24 mouse cellular contexts compared by ENCODE assay signal in genomic region chr2:65926935-65927708, GRCm38 (mm10).
DNase-seq lines count a peak whose midpoint lies in the region; ATAC-seq and TF ChIP-seq lines count a peak whose summit lies in the region.
"Had no signal": no experiment of that assay in that cellular context is flagged by ENCODE, and none has a peak within 500 bp of the region (broad histone marks: within the 10 kb centered on the region; RNA-seq: fewer than 3 reads in every experiment).

No protein-coding gene starts in this region.

- no peak for TF ChIP-seq POLR2A in cortical plate, adult 2 months (IDR thresholded peaks at IDR 0.05; ENCODE audit: extremely low read depth, insufficient read depth, low read length)

- no peaks in the 10 kb centered on the region for H3K36me3 ChIP-seq in forebrain, embryonic 13.5 days (ENCODE audit: poor library complexity, severe bottlenecking)
- no peaks in the 10 kb centered on the region for H3K36me3 ChIP-seq in forebrain, embryonic 14.5 days (ENCODE audit: control insufficient read depth, insufficient read depth, low read length)
- H3K36me3 ChIP-seq in liver, embryonic 14.5 days (replicated peaks; ENCODE audit: control insufficient read depth, insufficient read depth, low read depth) = no peaks in the 10 kb centered on the region
- H3K36me3 ChIP-seq: embryonic facial prominence, embryonic 12.5 days; G1E; heart, embryonic 10.5 days; hindbrain, embryonic 12.5 days had no signal

- H3K9me3 ChIP-seq in forebrain, embryonic 13.5 days (replicated peaks) = no peaks in the 10 kb centered on the region
- H3K9me3 ChIP-seq in forebrain, embryonic 14.5 days (replicated peaks; ENCODE audit: control insufficient read depth, low read length) = no peaks in the 10 kb centered on the region
- H3K9me3 ChIP-seq in liver, embryonic 14.5 days (ENCODE audit: control insufficient read depth, low read length) = no peaks in the 10 kb centered on the region
- H3K9me3 ChIP-seq: embryonic facial prominence, embryonic 12.5 days; heart, embryonic 10.5 days; hindbrain, embryonic 12.5 days had no signal

- peaks cover 17% of the 10 kb centered on the region; the same call in 1 of the 2 replicates for H3K4me1 ChIP-seq in forebrain, embryonic 13.5 days
- peaks cover 4% of the 10 kb centered on the region; the same call in 1 of the 2 replicates for H3K4me1 ChIP-seq in forebrain, embryonic 14.5 days (ENCODE audit: control insufficient read depth, insufficient read depth, low read length)
- H3K4me1 ChIP-seq in cortical plate, adult 2 months (ENCODE audit: control insufficient read depth, insufficient read depth, low read length) = peaks cover 7% of the 10 kb centered on the region
- H3K4me1 ChIP-seq in liver, embryonic 14.5 days (replicated peaks; ENCODE audit: control insufficient read depth in 2 of 2, insufficient read depth in 2 of 2, low read length in 1 of 2) = peaks cover 0 to 4% of the 10 kb centered on the region in 2 experiments; a peak in 2 of 4 replicates
- H3K4me1 ChIP-seq: embryonic facial prominence, embryonic 12.5 days; heart, embryonic 10.5 days had no signal

- no peak overlapping the region for H3K9ac ChIP-seq in forebrain, embryonic 13.5 days
- H3K9ac ChIP-seq in forebrain, embryonic 14.5 days (ENCODE audit: low read length) = no peak overlapping the region
- H3K9ac ChIP-seq in liver, embryonic 14.5 days (replicated peaks) = no peak overlapping the region
- H3K9ac ChIP-seq: embryonic facial prominence, embryonic 12.5 days; hindbrain, embryonic 12.5 days had no signal

- H3K4me2 ChIP-seq in forebrain, embryonic 13.5 days = no peak overlapping the region
- H3K4me2 ChIP-seq in forebrain, embryonic 14.5 days (ENCODE audit: low read length) = no peak overlapping the region
- H3K4me2 ChIP-seq in liver, embryonic 14.5 days (ENCODE audit: low read depth) = no peak overlapping the region
- H3K4me2 ChIP-seq: embryonic facial prominence, embryonic 12.5 days; hindbrain, embryonic 12.5 days had no signal

- no peak for TF ChIP-seq CTCF in left cerebral cortex, adult 2 months (IDR thresholded peaks at IDR 0.05)
- TF ChIP-seq CTCF in cortical plate, adult 2 months (IDR thresholded peaks at IDR 0.05; ENCODE audit: extremely low read depth, insufficient read depth, low read length) = no peak
- TF ChIP-seq CTCF in liver, embryonic 14.5 days (IDR thresholded peaks at IDR 0.05; ENCODE audit: low read depth) = no peak

- no peak for ATAC-seq in forebrain, embryonic 13.5 days
- ATAC-seq in forebrain, embryonic 14.5 days = no peak
- peak; percentile 55; the same call in 1 of the 2 replicates for ATAC-seq in liver, embryonic 14.5 days (ENCODE audit: insufficient read depth)
- ATAC-seq: activated CD4-positive, CD25-positive, alpha-beta regulatory T cell, adult 4 months; CD4-positive, CD25-positive, alpha-beta regulatory T cell, adult 4 months; Patski had no signal

- H3K27me3 ChIP-seq in forebrain, embryonic 13.5 days = no peaks in the 10 kb centered on the region
- H3K27me3 ChIP-seq in forebrain, embryonic 14.5 days (replicated peaks; ENCODE audit: control insufficient read depth, insufficient read depth, low read length) = no peaks in the 10 kb centered on the region
- no peaks in the 10 kb centered on the region for H3K27me3 ChIP-seq in liver, embryonic 14.5 days (ENCODE audit: control insufficient read depth, insufficient read depth, low read length)
- H3K27me3 ChIP-seq: embryonic facial prominence, embryonic 12.5 days; hindbrain, embryonic 12.5 days had no signal

- DNase-seq in forebrain, embryonic 14.5 days (ENCODE audit: low spot score) = no peak
- DNase-seq in left cerebral cortex, adult 2 months (ENCODE audit: extremely low spot score in 1 of 2, low spot score in 2 of 2) = no peak
- no peak for DNase-seq in left cerebral cortex, postnatal 4 days
- DNase-seq in liver, embryonic 14.5 days (ENCODE audit: low read depth in 3 of 3, low spot score in 3 of 3) = no peak
- DNase-seq in urinary bladder, postnatal 10 days (ENCODE audit: low spot score) = no peak
- DNase-seq in left cerebral cortex, postnatal 36 days (ENCODE audit: low spot score in 2 of 2) = no peak
- DNase-seq: adrenal gland, postnatal 14 days; B cell, adult 2 months; cerebellum, adult 18-20 months; cerebellum, adult 9-11 months; embryo, embryonic 11 days; gastrocnemius, postnatal 36 days; heart, adult 11 months; heart, postnatal 10 days; heart, postnatal 4 days had no signal

- no peak overlapping the region for H3K4me3 ChIP-seq in forebrain, embryonic 13.5 days
- H3K4me3 ChIP-seq in forebrain, embryonic 14.5 days (ENCODE audit: low read depth, low read length) = no peak overlapping the region
- H3K4me3 ChIP-seq in left cerebral cortex, adult 2 months = no peak overlapping the region
- no peak overlapping the region for H3K4me3 ChIP-seq in cortical plate, adult 2 months (ENCODE audit: insufficient read depth, low read length)
- H3K4me3 ChIP-seq in liver, embryonic 14.5 days (ENCODE audit: insufficient read depth in 1 of 2, low read depth in 2 of 2, low read length in 2 of 2) = no peak overlapping the region
- H3K4me3 ChIP-seq: embryonic facial prominence, embryonic 12.5 days; heart, embryonic 10.5 days; hindbrain, embryonic 12.5 days had no signal

- TF ChIP-seq EP300 in liver, embryonic 14.5 days (IDR thresholded peaks at IDR 0.05; ENCODE audit: low read depth) = no peak

- peak overlapping the region; percentile 5; the same call in 1 of the 2 replicates for H3K27ac ChIP-seq in forebrain, embryonic 13.5 days
- no peak overlapping the region for H3K27ac ChIP-seq in forebrain, embryonic 14.5 days (ENCODE audit: low read depth, low read length)
- H3K27ac ChIP-seq in left cerebral cortex, adult 2 months = peak overlapping the region; percentile 55; the same call in 1 of the 2 replicates
- H3K27ac ChIP-seq in cortical plate, adult 2 months (ENCODE audit: insufficient read depth, low read length) = peak overlapping the region; percentile 75; the same call in 1 of the 2 replicates
- H3K27ac ChIP-seq in liver, embryonic 14.5 days = no peak overlapping the region
- H3K27ac ChIP-seq: embryonic facial prominence, embryonic 12.5 days; heart, embryonic 10.5 days; hindbrain, embryonic 12.5 days had no signal

- 85% methylated on average over 8 of the region's 8 CpGs for WGBS in forebrain, embryonic 13.5 days
- 82% methylated on average over 8 of the region's 8 CpGs for WGBS in forebrain, embryonic 14.5 days
- 47% methylated on average over 8 of the region's 8 CpGs for WGBS in liver, embryonic 14.5 days (ENCODE audit: insufficient replicate concordance)

- intact Hi-C loops in left cerebral cortex, adult 2 months (cut with DNase I) = no loop called here
- intact Hi-C loops in left cerebral cortex, postnatal 4 days (cut with DNase I) = no loop called here
- intact Hi-C loops in left cerebral cortex, postnatal 36 days (cut with DNase I) = no loop called here

Comparison
In these comparisons a context has a peak if more than half of its experiments do, and no peak if none do; other contexts are left out.
1. H3K27ac ChIP-seq: peak in forebrain, embryonic 13.5 days (single experiment), left cerebral cortex, adult 2 months (single experiment) and cortical plate, adult 2 months (single experiment); none in forebrain, embryonic 14.5 days (single experiment) and liver, embryonic 14.5 days (single experiment).